Mouse (Mus musculus) cerebellum, adult 2 months (tissue): ENCODE results near the gene Med15.

Source experiments
- CTCF ChIP-seq: fragments of 200-500 bp; IDR thresholded peaks from 2 replicates; pipeline ENCODE4 v1.5.1; 2011; ENCODE audit warnings: low read depth, mild to moderate bottlenecking, control low read depth, low read length, moderate library complexity, borderline replicate concordance; ENCODE audit not compliant: insufficient read depth
- POLR2A ChIP-seq: fragments of 200-500 bp; IDR thresholded peaks from 2 replicates; pipeline ENCODE4 v1.6.1; 2011; ENCODE audit warnings: low read length, control low read depth, borderline replicate concordance; ENCODE audit not compliant: insufficient read depth

- TF ChIP-seq POLR2A (no peak), CTCF (no peak)
Measured at GRCm38 (mm10) chr16:17665568-17665967, 67.1 kb downstream of the Med15 start.
